25 mouse cellular contexts compared by ENCODE assay signal in the genomic region with DNA sequence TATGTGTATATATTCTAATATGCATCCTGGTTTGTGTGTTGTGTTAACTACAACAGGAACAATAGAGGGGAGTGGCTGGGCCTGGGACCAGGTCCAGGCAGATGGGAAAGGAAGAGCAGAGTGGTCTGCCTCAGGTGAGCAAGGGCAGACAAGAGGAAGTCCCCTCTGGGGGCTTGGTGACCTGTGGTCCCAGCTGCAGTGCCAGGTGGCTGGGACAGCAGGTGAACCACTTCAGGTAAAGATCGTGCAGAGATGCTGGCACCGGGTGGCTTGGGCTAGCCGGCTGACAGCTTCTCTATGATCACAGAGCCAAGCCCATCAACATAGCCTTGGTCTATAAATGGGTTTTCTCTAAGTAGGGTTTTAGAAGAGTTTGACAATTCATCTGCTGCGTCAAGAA. TPM values are rescaled to one million over a fixed set of nuclear protein-coding genes. Genes with fewer than 3 reads are reported as not detected.
A peak's percentile ranks its signal among the peaks of the same experiment; 100 is the strongest.
DNase-seq lines count a peak whose midpoint lies in the region; ATAC-seq and TF ChIP-seq lines count a peak whose summit lies in the region.
"Had no signal": no experiment of that assay in that cellular context is flagged by ENCODE, and none has a peak within 500 bp of the region (broad histone marks: within the 10 kb centered on the region; RNA-seq: fewer than 3 reads in every experiment).

No protein-coding gene starts in this region.

- H3K4me3 ChIP-seq in stomach, embryonic 16.5 days (replicated peaks; ENCODE audit: low read length): no peak overlapping the region
- H3K4me3 ChIP-seq in stomach, postnatal 0 days (ENCODE audit: low read depth, low read length): no peak overlapping the region
- H3K4me3 ChIP-seq in cerebellum, adult 2 months (replicated peaks; ENCODE audit: insufficient read depth, low read depth, low read length): no peak overlapping the region
- H3K4me3 ChIP-seq: embryonic facial prominence, embryonic 12.5 days; forebrain, embryonic 10.5 days; forebrain, embryonic 15.5 days; heart, embryonic 10.5 days; heart, embryonic 15.5 days; hindbrain, embryonic 12.5 days; kidney, embryonic 15.5 days; left cerebral cortex, adult 2 months; limb, embryonic 12.5 days; liver, embryonic 15.5 days; neural tube, embryonic 15.5 days had no signal

- no peaks in the 10 kb centered on the region for H3K27me3 ChIP-seq in stomach, embryonic 16.5 days (ENCODE audit: control insufficient read depth, insufficient read depth, low read length)
- H3K27me3 ChIP-seq in stomach, postnatal 0 days (ENCODE audit: control insufficient read depth, insufficient read depth, low read length): no peaks in the 10 kb centered on the region
- H3K27me3 ChIP-seq in cerebellum, adult 2 months (ENCODE audit: control insufficient read depth, insufficient read depth, low read length): no peaks in the 10 kb centered on the region

- H3K27ac ChIP-seq in stomach, embryonic 16.5 days (ENCODE audit: low read length): peak overlapping the region; percentile 82; the same call in 1 of the 2 replicates
- no peak overlapping the region for H3K27ac ChIP-seq in stomach, postnatal 0 days (replicated peaks)
- no peak overlapping the region for H3K27ac ChIP-seq in cerebellum, adult 2 months (ENCODE audit: insufficient read depth, low read length)
- H3K27ac ChIP-seq: embryonic facial prominence, embryonic 12.5 days; forebrain, embryonic 10.5 days; forebrain, embryonic 15.5 days; heart, embryonic 15.5 days; hindbrain, embryonic 12.5 days; hindbrain, postnatal 0 days; kidney, embryonic 15.5 days; left cerebral cortex, adult 2 months; limb, embryonic 12.5 days; liver, embryonic 15.5 days; neural tube, embryonic 15.5 days had no signal

- ATAC-seq in stomach, embryonic 16.5 days (ENCODE audit: insufficient read depth, low FRiP score): no peak
- ATAC-seq in stomach, postnatal 0 days (ENCODE audit: low FRiP score, low TSS enrichment): no peak
- ATAC-seq: hindbrain, postnatal 0 days had no signal

- no peak for TF ChIP-seq POLR2A in cerebellum, adult 2 months (IDR thresholded peaks at IDR 0.05; ENCODE audit: borderline replicate concordance, insufficient read depth, low read length)

- H3K9me3 ChIP-seq in stomach, embryonic 16.5 days (replicated peaks; ENCODE audit: control insufficient read depth, low read length): no peaks in the 10 kb centered on the region
- no peaks in the 10 kb centered on the region for H3K9me3 ChIP-seq in stomach, postnatal 0 days (ENCODE audit: control insufficient read depth, low read length)
- H3K9me3 ChIP-seq: embryonic facial prominence, embryonic 12.5 days; forebrain, embryonic 10.5 days; forebrain, embryonic 15.5 days; heart, embryonic 10.5 days; heart, embryonic 15.5 days; hindbrain, embryonic 12.5 days; kidney, embryonic 15.5 days; limb, embryonic 12.5 days; liver, embryonic 15.5 days; neural tube, embryonic 15.5 days had no signal

- H3K4me1 ChIP-seq in stomach, embryonic 16.5 days (ENCODE audit: control insufficient read depth, insufficient read depth, low read length): peaks cover 45% of the 10 kb centered on the region
- peaks cover 3% of the 10 kb centered on the region; the same call in 1 of the 2 replicates for H3K4me1 ChIP-seq in stomach, postnatal 0 days (replicated peaks; ENCODE audit: control insufficient read depth, insufficient read depth)
- peaks cover 26% of the 10 kb centered on the region for H3K4me1 ChIP-seq in cerebellum, adult 2 months (ENCODE audit: control insufficient read depth, insufficient read depth, low read length)

- no peaks in the 10 kb centered on the region for H3K36me3 ChIP-seq in stomach, embryonic 16.5 days (ENCODE audit: control insufficient read depth, insufficient read depth, low read length)
- H3K36me3 ChIP-seq in stomach, postnatal 0 days (ENCODE audit: control insufficient read depth, insufficient read depth, low read length): no peaks in the 10 kb centered on the region
- H3K36me3 ChIP-seq: embryonic facial prominence, embryonic 12.5 days; forebrain, embryonic 10.5 days; forebrain, embryonic 15.5 days; heart, embryonic 15.5 days; hindbrain, embryonic 12.5 days; kidney, embryonic 15.5 days; limb, embryonic 12.5 days; liver, embryonic 15.5 days; neural tube, embryonic 15.5 days had no signal

- WGBS in stomach, embryonic 16.5 days: 69% methylated on average over 4 of the region's 4 CpGs
- 57% methylated on average over 4 of the region's 4 CpGs for WGBS in stomach, postnatal 0 days
- 10% methylated on average over 4 of the region's 4 CpGs for WGBS in cerebellum, adult 2 months

- TF ChIP-seq CTCF in stomach, postnatal 0 days (IDR thresholded peaks at IDR 0.05; ENCODE audit: low read depth): no peak
- no peak for TF ChIP-seq CTCF in cerebellum, adult 2 months (IDR thresholded peaks at IDR 0.05; ENCODE audit: borderline replicate concordance, insufficient read depth, low read depth, low read length)

- H3K9ac ChIP-seq in stomach, embryonic 16.5 days (ENCODE audit: low read length): no peak overlapping the region
- H3K9ac ChIP-seq in stomach, postnatal 0 days (ENCODE audit: low read length): no peak overlapping the region
- H3K9ac ChIP-seq: embryonic facial prominence, embryonic 12.5 days; forebrain, embryonic 15.5 days; heart, embryonic 15.5 days; hindbrain, embryonic 12.5 days; kidney, embryonic 15.5 days; limb, embryonic 12.5 days; liver, embryonic 15.5 days; lung, embryonic 14.5 days; neural tube, embryonic 15.5 days had no signal

- no peak for DNase-seq in stomach, postnatal 0 days (ENCODE audit: low spot score)
- DNase-seq in cerebellum, adult 2 months: peak; percentile 71 to 78
- DNase-seq in cerebellum, postnatal 14 days: peak; percentile 63 to 80
- DNase-seq in ovary, postnatal 10 days (ENCODE audit: low spot score): no peak
- no peak for DNase-seq in urinary bladder, adult 18-20 months (ENCODE audit: low spot score in 2 of 2)
- DNase-seq: adrenal gland, postnatal 25 days; B cell, adult 2 months; gastrocnemius, postnatal 10 days; lung, postnatal 14 days; right cerebral cortex, postnatal 25 days; thymus, postnatal 4 days had no signal

- H3K4me2 ChIP-seq in stomach, embryonic 16.5 days (ENCODE audit: low read depth, low read length): no peak overlapping the region
- H3K4me2 ChIP-seq in stomach, postnatal 0 days (replicated peaks; ENCODE audit: low read depth): no peak overlapping the region
- H3K4me2 ChIP-seq: embryonic facial prominence, embryonic 12.5 days; forebrain, embryonic 15.5 days; heart, embryonic 15.5 days; hindbrain, embryonic 12.5 days; kidney, embryonic 15.5 days; limb, embryonic 12.5 days; liver, embryonic 15.5 days; lung, embryonic 14.5 days; neural tube, embryonic 15.5 days had no signal

- TF ChIP-seq EP300 in stomach, postnatal 0 days (optimal IDR thresholded peaks at IDR 0.05): no peak

RNA-seq across cellular contexts. Expression of a gene that starts 32.0 kb away (rescaled TPM):
- 25.7 and 27.3 TPM in 2 replicates for polyA plus RNA-seq in stomach, embryonic 16.5 days (2015; fragmentation: Nextera tagmentation; extraction: Ambion mirVana)
- polyA plus RNA-seq in stomach, postnatal 0 days (2015; fragmentation: Nextera tagmentation; extraction: Ambion mirVana): 11.0 and 11.1 TPM in 2 replicates
- 30.7 and 32.0 TPM in 2 replicates for polyA plus RNA-seq in cerebellum, adult 2 months (2012; rRNA removed)

RNA-seq across cellular contexts. Expression of a gene that starts 32.9 kb away (rescaled TPM):
- 0.21 and 0.24 TPM in 2 replicates for polyA plus RNA-seq in stomach, embryonic 16.5 days (2015; fragmentation: Nextera tagmentation; extraction: Ambion mirVana)
- 0.24 and 0.45 TPM in 2 replicates for polyA plus RNA-seq in stomach, postnatal 0 days (2015; fragmentation: Nextera tagmentation; extraction: Ambion mirVana)
- polyA plus RNA-seq in cerebellum, adult 2 months (2012; rRNA removed): 0.19 and 0.25 TPM in 2 replicates
- polyA plus RNA-seq: forebrain, embryonic 10.5 days had no signal

RNA-seq across cellular contexts. Expression of a gene that starts 33.7 kb away (rescaled TPM):
- polyA plus RNA-seq in stomach, embryonic 16.5 days (2015; fragmentation: Nextera tagmentation; extraction: Ambion mirVana): 5.1 and 7.7 TPM in 2 replicates
- 8.9 and 10.9 TPM in 2 replicates for polyA plus RNA-seq in stomach, postnatal 0 days (2015; fragmentation: Nextera tagmentation; extraction: Ambion mirVana)
- 0.11 and 0.13 TPM in 2 replicates for polyA plus RNA-seq in cerebellum, adult 2 months (2012; rRNA removed)

RNA-seq across cellular contexts. Expression of a gene that starts 34.7 kb away (rescaled TPM):
- 334 and 340 TPM in 2 replicates for polyA plus RNA-seq in stomach, embryonic 16.5 days (2015; fragmentation: Nextera tagmentation; extraction: Ambion mirVana)
- polyA plus RNA-seq in stomach, postnatal 0 days (2015; fragmentation: Nextera tagmentation; extraction: Ambion mirVana): 219 and 242 TPM in 2 replicates
- polyA plus RNA-seq in cerebellum, adult 2 months (2012; rRNA removed): 50.5 and 57.3 TPM in 2 replicates

Comparison
In these comparisons a context has a peak if more than half of its experiments do, and no peak if none do; other contexts are left out.
1. DNase-seq: peak in cerebellum, adult 2 months (2 of 2) and cerebellum, postnatal 14 days (2 of 2); none in stomach, postnatal 0 days (single experiment), ovary, postnatal 10 days (single experiment) and urinary bladder, adult 18-20 months (0 of 2).